Mouse (Mus musculus) thymus, adult 2 months (tissue): ENCODE measurements around the gene Aire.

Experiments used
- CTCF ChIP-seq: fragments of 200-500 bp; IDR thresholded peaks from 2 replicates; pipeline ENCODE4 v1.5.1; 2012; ENCODE audit warnings: mild to moderate bottlenecking, control low read depth, low read length, moderate library complexity, borderline replicate concordance; ENCODE audit not compliant: control insufficient read depth, poor library complexity, insufficient read depth; ENCODE audit errors: extremely low read depth
- POLR2A ChIP-seq: fragments of 200-500 bp; IDR thresholded peaks from 2 replicates; pipeline ENCODE4 v1.6.1; 2012; ENCODE audit warnings: mild to moderate bottlenecking, low read length, control low read depth, moderate library complexity; ENCODE audit not compliant: control insufficient read depth, poor library complexity, insufficient read depth; ENCODE audit errors: extremely low read depth

DNA sequence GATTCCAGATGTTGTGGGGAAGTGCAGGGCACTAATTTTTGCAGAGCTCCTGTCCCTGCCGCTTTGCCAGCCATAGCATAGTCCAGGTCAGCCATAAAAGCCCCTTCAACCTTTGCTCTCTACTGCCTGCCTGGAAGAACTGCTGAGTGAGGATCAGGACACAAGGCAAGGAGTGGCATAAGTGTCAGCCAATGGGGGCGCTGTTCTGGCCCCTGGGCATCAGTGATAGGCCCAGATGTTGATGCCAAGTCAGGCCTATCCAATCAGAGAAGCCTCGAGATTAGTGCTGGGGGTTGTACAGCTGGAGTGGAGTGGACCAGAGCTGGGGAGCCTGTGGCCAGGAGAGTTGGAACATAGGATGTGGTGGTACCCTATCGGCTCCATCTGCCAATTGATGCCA lies 23.8 kb upstream of the Aire start:
- no peak for TF ChIP-seq POLR2A
- TF ChIP-seq CTCF = no peak
